Mouse (Mus musculus) intestine, embryonic 14.5 days (tissue): Measurements from ENCODE around the gene Jak2. TPM values are rescaled to one million over a fixed set of nuclear protein-coding genes. Genes with fewer than 3 reads are reported as not detected.

Source experiments
- ATAC-seq: fragments of 200-750 bp; cut with Nextera tagmentation; replicated peaks from 2 replicates; pipeline ENCODE4 v1.8.0; 2017; ENCODE audit warnings: low read depth, moderate number of reproducible peaks, moderate TSS enrichment, moderate library complexity; ENCODE audit not compliant: low FRiP score, low TSS enrichment
- DNase-seq: peaks from one replicate; pipeline ENCODE4 v3.0.0-alpha.2; 2018; ENCODE audit warnings: low spot score
- H3K27ac ChIP-seq: fragments of 300-500 bp; sonication (generic); 2 replicates; pipeline ENCODE4 v1.5.1; 2014; ENCODE audit warnings: low read depth, mild to moderate bottlenecking, control low read depth
- H3K27me3 ChIP-seq: fragments of 300-500 bp; sonication (generic); replicated peaks from 2 replicates; pipeline ENCODE4 v1.6.1; 2014; ENCODE audit warnings: low read length, control low read depth; ENCODE audit not compliant: control insufficient read depth, insufficient read depth
- H3K36me3 ChIP-seq: fragments of 300-500 bp; sonication (generic); 2 replicates; pipeline ENCODE4 v1.6.1; 2014; ENCODE audit warnings: low read length, control low read depth; ENCODE audit not compliant: control insufficient read depth, insufficient read depth
- H3K4me1 ChIP-seq: fragments of 300-500 bp; sonication (generic); replicated peaks from 2 replicates; pipeline ENCODE4 v1.6.1; 2014; ENCODE audit warnings: low read length, control low read depth, mixed read lengths; ENCODE audit not compliant: control insufficient read depth, insufficient read depth
- H3K4me2 ChIP-seq: fragments of 300-500 bp; sonication (generic); 2 replicates; pipeline ENCODE4 v1.6.1; 2014; ENCODE audit warnings: low read length
- H3K4me3 ChIP-seq: fragments of 300-500 bp; sonication (generic); 2 replicates; pipeline ENCODE4 v1.5.1; 2014; ENCODE audit warnings: low read depth, low read length, control low read depth, mixed read lengths
- H3K9ac ChIP-seq: fragments of 300-500 bp; sonication (generic); 2 replicates; pipeline ENCODE4 v1.6.1; 2014; ENCODE audit warnings: mild to moderate bottlenecking, low read length
- H3K9me3 ChIP-seq: fragments of 300-500 bp; sonication (generic); 2 replicates; pipeline ENCODE4 v1.6.1; 2016; ENCODE audit warnings: low read length, control low read depth; ENCODE audit not compliant: control insufficient read depth
- WGBS: fragments of 180-500 bp; shearing (Covaris S2); extraction: QIAGEN DNeasy Blood & Tissue Kit; methylation state at CpG from one replicate; pipeline ENCODE4 v1.1.7; 2014; 5-methylcytosine and 5-hydroxymethylcytosine counted together
- polyA plus RNA-seq: library from polyadenylated mRNA; unstranded; fragments of >200 nt; fragmentation: Nextera tagmentation; extraction: Ambion mirVana; gene quantifications from 2 replicates; pipeline ENCODE4 v1.2.1, GENCODE M21; 2014

The Jak2 gene
- polyA plus RNA-seq, 1 experiment from 2014 or later = 11.6 TPM

GRCm38 (mm10) chr19:29326822-29327552 lies 75.4 kb downstream of the Jak2 start:
- H3K27me3 ChIP-seq = no peaks in the 10 kb centered on the region
- H3K9ac ChIP-seq = no peak overlapping the region
- ATAC-seq = no peak
- WGBS = 87% methylated on average over 13 of the region's 13 CpGs
- no peak overlapping the region for H3K4me2 ChIP-seq
- no peak for DNase-seq
- no peak overlapping the region for H3K27ac ChIP-seq
- H3K4me3 ChIP-seq = no peak overlapping the region
- no peaks in the 10 kb centered on the region for H3K36me3 ChIP-seq
- no peaks in the 10 kb centered on the region for H3K9me3 ChIP-seq
- peaks cover 5% of the 10 kb centered on the region; the same call in 1 of the 2 replicates for H3K4me1 ChIP-seq

GRCm38 (mm10) chr19:29334068-29334745 lies 82.6 kb downstream of the Jak2 start, which contains the start of gene Rln1:
TSS of gene Rln1 (minus strand) at chr19:29334670.
- WGBS = 3% methylated on average over 23 of the region's 23 CpGs
- DNase-seq = peak; percentile 80
- Histone ChIP-seq H3K27ac (no peak within 1 kb of the TSS), H3K4me1 (no peaks in the 10 kb centered on the region; the same call in 1 of the 2 replicates), H3K9me3 (no peaks in the 10 kb centered on the region), H3K4me3 (peak within 1 kb of the TSS; percentile 37), H3K9ac (peak within 1 kb of the TSS; percentile 58), H3K27me3 (no peaks in the 10 kb centered on the region), H3K4me2 (peak within 1 kb of the TSS; percentile 77), H3K36me3 (no peaks in the 10 kb centered on the region)
- ATAC-seq = no peak

- DNase-seq (no peak), ATAC-seq (no peak)
- Histone ChIP-seq H3K9me3 (no peaks in the 10 kb centered on the region), H3K36me3 (no peaks in the 10 kb centered on the region), H3K27ac (no peak overlapping the region), H3K4me1 (no peaks in the 10 kb centered on the region; the same call in 1 of the 2 replicates), H3K4me2 (no peak overlapping the region), H3K9ac (no peak overlapping the region), H3K4me3 (no peak overlapping the region), H3K27me3 (no peaks in the 10 kb centered on the region)
- 90% methylated on average over 2 of the region's 2 CpGs for WGBS
Measured at GRCm38 (mm10) chr19:29336624-29337023, 85.0 kb downstream of the Jak2 start.

- H3K36me3 ChIP-seq = no peaks in the 10 kb centered on the region
- H3K4me2 ChIP-seq = no peak overlapping the region
- no peak overlapping the region for H3K4me3 ChIP-seq
- no peak for ATAC-seq
- H3K27me3 ChIP-seq = no peaks in the 10 kb centered on the region
- H3K9ac ChIP-seq = no peak overlapping the region
- DNase-seq = no peak
- 85% methylated on average over 4 of the region's 4 CpGs for WGBS
- no peaks in the 10 kb centered on the region for H3K4me1 ChIP-seq
- no peak overlapping the region for H3K27ac ChIP-seq
- no peaks in the 10 kb centered on the region for H3K9me3 ChIP-seq
Measured at GRCm38 (mm10) chr19:29341029-29341428, 89.4 kb downstream of the Jak2 start.

GRCm38 (mm10) chr19:29342281-29342680 lies 90.7 kb downstream of the Jak2 start:
- no peak overlapping the region for H3K27ac ChIP-seq
- H3K9ac ChIP-seq = no peak overlapping the region
- H3K4me2 ChIP-seq = no peak overlapping the region
- H3K4me3 ChIP-seq = no peak overlapping the region
- no peaks in the 10 kb centered on the region for H3K9me3 ChIP-seq
- no peaks in the 10 kb centered on the region for H3K36me3 ChIP-seq
- ATAC-seq (no peak), DNase-seq (no peak)
- no peaks in the 10 kb centered on the region for H3K27me3 ChIP-seq
- no peaks in the 10 kb centered on the region for H3K4me1 ChIP-seq
- WGBS = 74% methylated on average over 6 of the region's 6 CpGs

- DNase-seq = no peak
- H3K27me3 ChIP-seq = no peaks in the 10 kb centered on the region
- H3K27ac ChIP-seq = no peak overlapping the region
- ATAC-seq = no peak
- H3K4me3 ChIP-seq = no peak overlapping the region
- no peak overlapping the region for H3K4me2 ChIP-seq
- H3K9ac ChIP-seq = no peak overlapping the region
- no peaks in the 10 kb centered on the region for H3K9me3 ChIP-seq
- H3K4me1 ChIP-seq = no peaks in the 10 kb centered on the region
- H3K36me3 ChIP-seq = peaks cover 6% of the 10 kb centered on the region; the same call in 1 of the 2 replicates
Measured at GRCm38 (mm10) chr19:29344868-29345267, 93.2 kb downstream of the Jak2 start.

- Histone ChIP-seq H3K9ac (no peak overlapping the region), H3K27ac (no peak overlapping the region), H3K27me3 (no peaks in the 10 kb centered on the region), H3K9me3 (no peaks in the 10 kb centered on the region), H3K4me2 (no peak overlapping the region), H3K36me3 (peaks cover 9% of the 10 kb centered on the region; the same call in 1 of the 2 replicates), H3K4me1 (no peaks in the 10 kb centered on the region), H3K4me3 (no peak overlapping the region)
- ATAC-seq (no peak), DNase-seq (no peak)
- 85% methylated on average over 6 of the region's 6 CpGs for WGBS
Measured at GRCm38 (mm10) chr19:29345636-29346035, 94.0 kb downstream of the Jak2 start.

GRCm38 (mm10) chr19:29350991-29351390 lies 99.4 kb downstream of the Jak2 start:
- H3K9ac ChIP-seq = no peak overlapping the region
- no peak overlapping the region for H3K27ac ChIP-seq
- H3K27me3 ChIP-seq = no peaks in the 10 kb centered on the region
- DNase-seq (no peak), ATAC-seq (no peak)
- peaks cover 14% of the 10 kb centered on the region for H3K36me3 ChIP-seq
- H3K4me3 ChIP-seq = no peak overlapping the region
- no peaks in the 10 kb centered on the region for H3K9me3 ChIP-seq
- H3K4me1 ChIP-seq = no peaks in the 10 kb centered on the region
- 57% methylated on average over 5 of the region's 5 CpGs for WGBS
- no peak overlapping the region for H3K4me2 ChIP-seq
